Mouse (Mus musculus): ENCODE results near the gene Rinl. TPM values are rescaled to one million over a fixed set of nuclear protein-coding genes. Genes with fewer than 3 reads are reported as not detected.

Gene Rinl
- polyA plus RNA-seq, 1 experiment from 2014 or later: 2.2 TPM

DNA sequence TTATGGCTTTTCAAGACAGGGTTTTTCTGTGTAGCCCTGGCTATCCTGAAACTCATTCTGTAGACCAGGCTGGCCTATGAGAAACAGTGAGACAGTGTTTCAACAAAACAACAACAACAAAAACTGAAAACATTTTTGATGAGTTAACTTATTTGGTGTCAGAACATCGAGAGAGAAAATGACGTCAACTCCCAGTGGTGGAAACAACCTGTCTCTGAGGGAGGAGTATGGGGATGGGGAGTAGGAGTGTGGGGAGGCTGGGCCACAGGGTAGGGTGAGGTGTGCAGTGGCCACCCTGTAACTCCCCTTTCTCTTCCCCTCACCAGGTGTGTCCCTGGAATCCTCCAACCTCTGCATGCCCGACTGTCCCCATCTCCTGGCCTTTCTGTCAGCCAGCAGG lies 5.7 kb downstream of the Rinl start:
- Histone ChIP-seq H3K36me3 (ENCODE audit: control insufficient read depth, insufficient read depth) (no peaks in the 10 kb centered on the region), H3K4me1 (replicated peaks; ENCODE audit: control insufficient read depth, insufficient read depth, low read length) (peaks cover 5% of the 10 kb centered on the region; the same call in 1 of the 2 replicates), H3K4me3 (ENCODE audit: low read depth, low read length) (no peak overlapping the region), H3K27me3 (replicated peaks; ENCODE audit: control insufficient read depth, insufficient read depth, low read length) (no peaks in the 10 kb centered on the region), H3K27ac (ENCODE audit: low read depth, low read length) (no peak overlapping the region), H3K9me3 (ENCODE audit: control insufficient read depth) (no peaks in the 10 kb centered on the region), H3K9ac (ENCODE audit: low read depth, low read length) (no peak overlapping the region), H3K4me2 (replicated peaks; ENCODE audit: low read depth) (no peak overlapping the region)
- ATAC-seq: no peak
- 86% methylated on average over 3 of the region's 3 CpGs for WGBS
- TF ChIP-seq CTCF (IDR thresholded peaks at IDR 0.05; ENCODE audit: low read depth): no peak

DNA sequence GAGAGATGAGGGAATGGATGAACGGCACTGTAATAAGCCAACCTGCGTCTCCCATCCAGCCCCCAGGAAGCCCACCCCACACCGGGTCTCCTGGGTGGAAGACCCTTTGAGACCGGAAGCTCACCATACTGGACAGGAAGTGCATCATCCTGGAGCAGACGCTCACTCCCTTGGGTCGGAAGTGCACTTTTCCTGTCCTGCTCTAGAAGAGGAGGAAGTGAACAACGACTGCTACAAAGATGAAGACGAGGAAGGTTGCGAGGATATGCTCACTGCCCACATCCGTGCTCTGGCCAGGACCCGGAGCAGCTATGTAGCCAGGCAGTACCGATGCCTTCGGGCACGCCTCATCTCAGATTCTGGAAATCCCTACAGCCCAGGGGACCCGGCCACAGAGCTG lies 7.1 kb downstream of the Rinl start:
- Histone ChIP-seq H3K27me3 (replicated peaks; ENCODE audit: control insufficient read depth, insufficient read depth, low read length) (no peaks in the 10 kb centered on the region), H3K27ac (ENCODE audit: low read depth, low read length) (no peak overlapping the region; the same call in 1 of the 2 replicates), H3K36me3 (ENCODE audit: control insufficient read depth, insufficient read depth) (no peaks in the 10 kb centered on the region), H3K4me3 (ENCODE audit: low read depth, low read length) (no peak overlapping the region), H3K4me1 (replicated peaks; ENCODE audit: control insufficient read depth, insufficient read depth, low read length) (no peaks in the 10 kb centered on the region), H3K9me3 (ENCODE audit: control insufficient read depth) (no peaks in the 10 kb centered on the region), H3K4me2 (replicated peaks; ENCODE audit: low read depth) (peak overlapping the region; percentile 57; the same call in 1 of the 2 replicates), H3K9ac (ENCODE audit: low read depth, low read length) (no peak overlapping the region)
- ATAC-seq: no peak
- 63% methylated on average over 15 of the region's 15 CpGs for WGBS
- no peak for TF ChIP-seq CTCF (IDR thresholded peaks at IDR 0.05; ENCODE audit: low read depth)

DNA sequence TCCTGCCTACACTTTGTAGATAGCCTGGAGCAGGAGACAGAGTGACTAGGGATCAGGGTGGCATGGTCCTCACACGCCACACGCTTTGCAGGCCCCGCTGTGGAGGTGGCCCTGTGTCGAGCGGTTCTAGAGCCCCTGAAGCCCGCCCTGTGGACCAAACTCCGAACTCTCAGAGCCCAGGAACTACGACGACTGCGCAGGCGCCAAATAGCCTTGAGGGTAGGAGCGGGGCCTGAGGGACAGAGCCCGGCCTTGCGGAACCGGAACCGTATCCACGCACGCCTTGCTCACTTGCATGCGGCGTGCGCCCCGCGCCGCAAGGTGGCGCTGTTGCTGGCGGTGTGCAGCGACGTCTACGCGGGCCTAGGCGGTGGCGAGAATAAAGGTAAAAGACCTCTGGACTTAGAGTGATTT lies 7.8 kb downstream of the Rinl start:
- peak; percentile 76 for ATAC-seq

DNA sequence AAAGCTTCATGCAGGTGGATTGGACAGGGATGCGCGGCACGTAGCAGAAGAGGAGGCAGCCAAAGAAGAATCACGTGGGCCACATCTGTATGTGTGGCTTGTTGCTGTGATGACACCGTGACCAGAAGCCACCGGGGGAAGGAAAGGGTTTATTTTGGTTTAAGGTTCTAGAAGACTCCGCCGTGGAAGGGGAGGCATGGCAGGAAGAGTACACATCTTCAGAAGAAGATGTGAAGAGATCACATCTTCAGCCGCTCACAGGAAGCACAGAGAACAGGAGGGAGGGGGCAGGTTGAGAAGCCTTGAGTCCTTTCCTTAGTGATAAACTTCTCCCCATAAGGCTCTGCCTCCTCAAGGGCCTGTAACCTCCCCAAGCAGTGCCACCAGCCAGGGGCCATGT lies 11.2 kb downstream of the Rinl start:
- H3K4me3 ChIP-seq (ENCODE audit: low read depth, low read length): no peak overlapping the region
- no peak overlapping the region for H3K9ac ChIP-seq (ENCODE audit: low read depth, low read length)
- TF ChIP-seq CTCF (IDR thresholded peaks at IDR 0.05; ENCODE audit: low read depth): no peak
- peaks cover 22% of the 10 kb centered on the region; the same call in 1 of the 2 replicates for H3K4me1 ChIP-seq (replicated peaks; ENCODE audit: control insufficient read depth, insufficient read depth, low read length)
- no peaks in the 10 kb centered on the region for H3K36me3 ChIP-seq (ENCODE audit: control insufficient read depth, insufficient read depth)
- H3K4me2 ChIP-seq (replicated peaks; ENCODE audit: low read depth): no peak overlapping the region
- ATAC-seq: no peak
- H3K27ac ChIP-seq (ENCODE audit: low read depth, low read length): no peak overlapping the region
- H3K27me3 ChIP-seq (replicated peaks; ENCODE audit: control insufficient read depth, insufficient read depth, low read length): no peaks in the 10 kb centered on the region
- H3K9me3 ChIP-seq (ENCODE audit: control insufficient read depth): no peaks in the 10 kb centered on the region
- 88% methylated on average over 9 of the region's 9 CpGs for WGBS

More for the DNA sequence above, 7.8 kb downstream of the Rinl start:
- H3K4me1 ChIP-seq (replicated peaks; ENCODE audit: control insufficient read depth, insufficient read depth, low read length): no peaks in the 10 kb centered on the region
- H3K27me3 ChIP-seq (replicated peaks; ENCODE audit: control insufficient read depth, insufficient read depth, low read length): no peaks in the 10 kb centered on the region
- H3K9ac ChIP-seq (ENCODE audit: low read depth, low read length): 0 out of 2 replicates have a peak overlapping the region, but pooled peaks have one; percentile 13
- peak; percentile 99 for TF ChIP-seq CTCF (IDR thresholded peaks at IDR 0.05; ENCODE audit: low read depth)
- H3K9me3 ChIP-seq (ENCODE audit: control insufficient read depth): no peaks in the 10 kb centered on the region
- 12% methylated on average over 32 of the region's 32 CpGs for whole genome bisulfite sequencing
- H3K4me3 ChIP-seq (ENCODE audit: low read depth, low read length): no peak overlapping the region
- peak overlapping the region; percentile 57 for H3K4me2 ChIP-seq (replicated peaks; ENCODE audit: low read depth)
- H3K36me3 ChIP-seq (ENCODE audit: control insufficient read depth, insufficient read depth): no peaks in the 10 kb centered on the region
- H3K27ac ChIP-seq (ENCODE audit: low read depth, low read length): no peak overlapping the region

DNA sequence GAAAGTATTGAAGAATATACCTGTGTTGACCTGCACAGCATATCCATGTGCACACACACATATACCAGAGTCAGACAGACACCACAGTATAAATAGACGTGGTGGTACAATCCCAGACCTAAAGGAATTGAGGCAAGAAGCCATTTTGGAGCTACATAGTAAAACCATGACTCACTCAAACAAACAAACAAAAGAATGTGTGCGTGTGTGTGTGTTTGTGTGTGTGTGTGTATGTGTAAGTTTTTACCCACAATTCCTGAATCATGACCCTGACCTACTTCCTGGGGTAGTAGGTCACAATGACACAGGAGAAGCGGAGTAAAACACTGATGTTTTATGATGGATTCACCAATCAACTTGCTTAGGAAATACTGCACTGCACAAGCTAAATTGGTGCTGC lies 12.7 kb downstream of the Rinl start:
- ATAC-seq: no peak

DNA sequence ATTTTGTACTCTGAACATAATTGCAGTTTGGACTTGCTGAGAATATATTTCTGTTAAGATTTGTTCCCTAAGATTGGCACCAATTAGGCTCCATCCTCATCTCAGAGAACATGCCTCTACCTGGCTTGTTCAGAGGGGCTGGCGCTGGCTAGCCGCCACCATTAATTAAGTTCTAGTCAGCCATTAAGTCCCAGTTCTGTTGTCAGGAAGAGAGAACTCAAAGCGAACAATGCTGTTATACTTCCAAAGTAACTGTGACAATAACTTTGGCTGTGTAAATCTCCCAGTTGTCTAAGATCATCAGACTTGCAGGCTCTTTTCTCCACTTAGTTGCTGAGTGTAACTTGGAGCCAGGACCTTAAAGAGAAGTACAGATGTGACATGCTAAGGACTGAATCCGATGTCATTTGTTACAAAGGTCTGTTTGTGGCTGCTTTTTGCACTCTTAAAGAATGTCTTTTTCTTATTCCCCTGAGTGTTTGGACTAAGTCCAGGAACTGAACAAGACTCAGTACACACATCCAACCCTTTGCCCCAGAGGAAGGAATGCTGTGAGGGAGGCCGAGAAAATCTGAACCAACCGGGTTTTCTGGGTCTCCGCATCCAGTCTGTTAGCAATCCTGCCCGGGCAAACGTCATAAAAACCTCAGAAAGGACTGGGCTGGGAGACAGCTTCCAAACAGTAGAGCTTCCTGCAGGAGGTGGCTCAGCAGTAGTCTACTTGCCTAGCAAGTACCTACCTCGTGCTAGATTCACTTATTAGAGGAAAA lies 13.3 kb downstream of the Rinl start:
- H3K27ac ChIP-seq (ENCODE audit: low read depth, low read length): peak overlapping the region; percentile 93
- no peaks in the 10 kb centered on the region for H3K36me3 ChIP-seq (ENCODE audit: control insufficient read depth, insufficient read depth)
- no peaks in the 10 kb centered on the region for H3K9me3 ChIP-seq (ENCODE audit: control insufficient read depth)
- peak overlapping the region; percentile 51 for H3K4me2 ChIP-seq (replicated peaks; ENCODE audit: low read depth)
- TF ChIP-seq CTCF (IDR thresholded peaks at IDR 0.05; ENCODE audit: low read depth): peak; percentile 48
- 7% methylated on average over 10 of the region's 10 CpGs for WGBS
- peak; percentile 66 for ATAC-seq
- H3K27me3 ChIP-seq (replicated peaks; ENCODE audit: control insufficient read depth, insufficient read depth, low read length): no peaks in the 10 kb centered on the region
- 0 out of 2 replicates have a peak overlapping the region, but pooled peaks have one; percentile 22 for H3K9ac ChIP-seq (ENCODE audit: low read depth, low read length)
- 0 out of 2 replicates have a peak overlapping the region, but pooled peaks have one; percentile 1 for H3K4me3 ChIP-seq (ENCODE audit: low read depth, low read length)
- peaks cover 22% of the 10 kb centered on the region; the same call in 1 of the 2 replicates for H3K4me1 ChIP-seq (replicated peaks; ENCODE audit: control insufficient read depth, insufficient read depth, low read length)

More for the DNA sequence above, 12.7 kb downstream of the Rinl start:
- WGBS: 32% methylated on average over 3 of the region's 3 CpGs
- no peaks in the 10 kb centered on the region for H3K27me3 ChIP-seq (replicated peaks; ENCODE audit: control insufficient read depth, insufficient read depth, low read length)
- no peak overlapping the region for H3K4me3 ChIP-seq (ENCODE audit: low read depth, low read length)
- H3K9ac ChIP-seq (ENCODE audit: low read depth, low read length): no peak overlapping the region
- TF ChIP-seq CTCF (IDR thresholded peaks at IDR 0.05; ENCODE audit: low read depth): no peak
- H3K9me3 ChIP-seq (ENCODE audit: control insufficient read depth): no peaks in the 10 kb centered on the region
- H3K36me3 ChIP-seq (ENCODE audit: control insufficient read depth, insufficient read depth): no peaks in the 10 kb centered on the region
- H3K27ac ChIP-seq (ENCODE audit: low read depth, low read length): peak overlapping the region; percentile 93
- peaks cover 22% of the 10 kb centered on the region; the same call in 1 of the 2 replicates for H3K4me1 ChIP-seq (replicated peaks; ENCODE audit: control insufficient read depth, insufficient read depth, low read length)
- H3K4me2 ChIP-seq (replicated peaks; ENCODE audit: low read depth): no peak overlapping the region

Measured in intestine, postnatal 0 days (tissue).